Mouse (Mus musculus) large intestine, adult 2 months (tissue): ENCODE data around the gene Ppp6r3. TPM values are rescaled to one million over a fixed set of nuclear protein-coding genes. Genes with fewer than 3 reads are reported as not detected.
"Not testable (repeated sequence)": the region's sequence is repeated elsewhere in the genome, so short reads cannot be mapped to it uniquely, and the experiment has no call there.

Experiments
- DNase-seq: peaks from one replicate; pipeline ENCODE4 v3.0.0-alpha.2; 2012; ENCODE audit warnings: low read depth, low spot score
- WGBS: fragments of 180-500 bp; shearing (Covaris S2); methylation state at CpG from one replicate; pipeline ENCODE4 v1.1.7; 2018; 5-methylcytosine and 5-hydroxymethylcytosine counted together
- polyA plus RNA-seq: library from polyadenylated mRNA; depleted of rRNA; stranded (reverse); fragments of >200 nt; gene quantifications from 2 replicates; pipeline ENCODE4 v1.2.3, GENCODE M21; 2012

The Ppp6r3 gene
- polyA plus RNA-seq, 1 experiment = 41.1 TPM

- 87% methylated on average over 12 of the region's 12 CpGs for WGBS
- DNase-seq = not testable (repeated sequence)
Observed at GRCm38 (mm10) chr19:3533266-3533966, 42.1 kb downstream of the Ppp6r3 start.

- DNase-seq = no peak
- WGBS = 96% methylated on average over 14 of the region's 14 CpGs
Observed at GRCm38 (mm10) chr19:3532717-3533260, 42.8 kb downstream of the Ppp6r3 start.

DNA sequence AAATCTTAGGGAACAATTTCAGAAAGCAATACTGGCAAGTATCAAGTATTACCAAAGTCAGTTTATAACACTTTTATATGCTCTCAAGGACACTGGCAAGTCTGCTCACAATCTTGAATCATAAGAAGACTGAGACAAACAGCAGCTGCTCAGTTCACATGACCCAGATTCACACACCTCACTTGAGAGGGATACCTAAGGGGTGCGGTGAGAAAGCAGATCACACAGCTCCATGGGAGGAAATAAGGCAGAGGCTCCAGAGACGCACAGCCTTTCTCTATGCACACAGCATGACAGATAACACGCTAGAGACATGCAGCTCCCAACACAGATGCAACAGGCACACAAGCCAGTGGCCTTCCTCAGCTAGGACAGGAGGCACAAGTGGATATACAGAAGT lies 45.8 kb downstream of the Ppp6r3 start:
- DNase-seq = no peak
- WGBS = 30% methylated on average over 3 of the region's 3 CpGs

DNA sequence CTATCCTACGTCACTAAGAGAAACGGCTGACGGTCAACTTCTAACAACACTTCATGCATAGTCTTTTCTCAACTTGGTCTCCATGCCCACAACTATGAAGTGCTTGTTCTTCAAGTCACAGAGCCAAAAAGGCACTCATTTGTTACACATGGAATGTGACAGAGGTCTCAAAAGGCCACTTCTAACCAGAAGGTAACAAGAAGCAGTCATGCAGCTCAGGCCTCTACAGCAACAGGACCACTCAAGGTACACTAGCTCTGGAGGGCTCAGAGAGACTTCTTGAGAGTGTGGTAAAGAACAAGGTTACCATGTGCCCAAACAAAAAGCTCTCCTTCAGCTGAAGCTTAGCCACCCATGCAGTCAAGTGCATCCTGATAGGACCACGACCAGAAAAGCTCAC lies 46.9 kb downstream of the Ppp6r3 start:
- DNase-seq = no peak
- 83% methylated on average over 4 of the region's 4 CpGs for WGBS

GRCm38 (mm10) chr19:3527531-3527930 lies 48.0 kb downstream of the Ppp6r3 start:
- 97% methylated on average over 4 of the region's 4 CpGs for WGBS

GRCm38 (mm10) chr19:3519471-3520169 lies 55.9 kb downstream of the Ppp6r3 start:
- DNase-seq = peak; percentile 27
- WGBS = 73% methylated on average over 4 of the region's 4 CpGs

More at GRCm38 (mm10) chr19:3527531-3527930, 48.0 kb downstream of the Ppp6r3 start:
- no peak for DNase-seq

DNA sequence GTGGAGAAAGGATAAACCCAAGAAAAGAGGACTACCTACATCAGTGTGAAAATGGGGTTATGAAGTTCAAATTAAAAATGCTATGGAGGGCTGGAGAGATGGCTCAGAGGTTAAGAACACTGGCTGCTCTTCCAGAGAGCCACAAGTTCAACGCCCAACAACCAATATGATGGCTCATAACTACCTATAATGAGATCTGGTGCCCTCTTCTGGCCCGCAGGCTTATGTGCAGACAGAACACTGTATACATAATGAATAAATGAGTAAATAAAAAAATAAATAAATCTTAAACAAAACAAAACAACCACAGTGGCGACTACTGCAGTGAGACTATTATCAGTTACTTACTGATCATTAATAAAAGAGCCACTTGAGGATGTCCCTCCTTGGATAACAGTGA lies 78.3 kb downstream of the Ppp6r3 start:
- 89% methylated on average over 3 of the region's 3 CpGs for WGBS
- DNase-seq = no peak

- WGBS = 95% methylated on average over 4 of the region's 4 CpGs
- DNase-seq = no peak
Observed at GRCm38 (mm10) chr19:3489826-3490225, 85.7 kb downstream of the Ppp6r3 start.

- DNase-seq = no peak
- 97% methylated on average over 7 of the region's 7 CpGs for WGBS
Observed at GRCm38 (mm10) chr19:3482831-3483230, 92.7 kb downstream of the Ppp6r3 start.

DNA sequence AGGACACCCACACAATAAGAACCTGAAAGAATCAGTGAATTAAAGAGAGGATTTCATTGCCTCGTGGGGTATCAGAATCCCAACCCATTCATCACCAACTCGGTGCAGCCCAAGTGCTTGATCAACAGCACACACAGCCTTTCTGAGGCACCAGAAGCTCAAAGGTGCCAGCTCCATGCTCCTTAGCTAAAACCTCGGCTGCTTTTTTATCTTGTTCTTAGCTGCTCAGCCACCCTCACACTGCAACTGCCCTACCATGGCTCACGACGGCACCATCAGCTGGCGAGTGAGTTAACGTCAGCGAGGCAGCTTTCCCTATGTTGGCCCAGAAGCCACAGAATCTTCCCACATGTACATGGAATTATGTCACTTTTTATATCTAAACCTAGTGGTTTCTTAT lies 95.4 kb downstream of the Ppp6r3 start:
- WGBS = 93% methylated on average over 8 of the region's 8 CpGs
- no peak for DNase-seq

DNA sequence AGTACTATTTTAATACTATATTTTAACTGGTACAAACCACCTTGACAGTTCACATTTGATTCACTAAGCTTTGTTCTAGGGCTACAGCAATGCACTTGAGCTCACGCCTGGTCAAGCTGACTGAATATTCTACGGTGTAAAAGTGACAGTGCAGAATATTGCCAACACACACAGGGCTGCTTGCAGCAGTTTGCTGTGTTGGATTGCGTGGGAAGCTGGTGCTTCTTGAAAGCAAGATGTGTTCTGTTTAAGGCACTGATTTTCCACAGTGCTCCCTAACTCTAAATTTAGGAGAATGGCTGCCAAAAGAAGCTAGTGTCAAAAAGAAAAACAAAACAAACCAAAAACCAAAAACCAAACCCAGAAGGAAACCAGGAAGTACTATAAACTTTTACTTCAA lies 98.6 kb downstream of the Ppp6r3 start:
- WGBS = 92% methylated on average over 3 of the region's 3 CpGs
- no peak for DNase-seq

DNA sequence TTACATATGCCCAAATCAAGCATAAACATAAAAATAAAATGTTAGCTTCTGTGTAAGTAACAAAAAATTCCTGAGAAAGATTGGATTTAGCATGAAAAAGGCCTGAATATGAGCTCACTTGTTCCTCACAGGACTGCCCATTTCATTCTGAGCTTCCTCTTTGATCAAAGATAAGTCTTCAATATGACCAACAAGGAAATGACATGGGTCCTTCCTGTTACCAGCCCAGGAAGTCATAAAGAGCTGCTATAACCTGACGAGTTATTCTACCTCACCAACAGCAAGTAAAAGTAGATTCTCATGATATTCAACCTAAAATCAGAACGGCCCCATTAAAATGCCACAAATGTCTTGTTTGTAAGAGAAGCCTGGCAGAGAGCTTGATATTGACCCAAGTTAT lies 104.3 kb downstream of the Ppp6r3 start:
- 71% methylated on average over 2 of the region's 2 CpGs for WGBS
- no peak for DNase-seq

DNA sequence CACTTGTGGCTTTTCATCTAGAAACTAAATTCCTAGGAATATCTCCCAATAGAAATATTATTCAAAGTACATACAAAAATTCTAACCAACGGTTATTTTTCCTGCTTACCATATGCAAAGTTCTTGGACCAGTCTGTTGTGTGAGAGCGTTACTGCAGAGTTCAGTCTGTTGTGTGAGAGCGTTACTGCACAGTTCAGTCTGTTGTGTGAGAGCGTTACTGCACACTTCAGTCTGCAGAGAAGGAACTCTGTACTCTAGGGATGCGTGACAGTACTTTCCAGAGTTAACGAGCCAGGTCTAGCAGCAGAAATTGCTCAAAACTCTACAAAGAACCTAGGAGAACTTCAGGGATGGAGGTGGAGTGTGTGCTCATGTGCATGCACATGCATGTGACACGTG lies 108.0 kb downstream of the Ppp6r3 start:
- DNase-seq = no peak
- 98% methylated on average over 7 of the region's 7 CpGs for WGBS

DNA sequence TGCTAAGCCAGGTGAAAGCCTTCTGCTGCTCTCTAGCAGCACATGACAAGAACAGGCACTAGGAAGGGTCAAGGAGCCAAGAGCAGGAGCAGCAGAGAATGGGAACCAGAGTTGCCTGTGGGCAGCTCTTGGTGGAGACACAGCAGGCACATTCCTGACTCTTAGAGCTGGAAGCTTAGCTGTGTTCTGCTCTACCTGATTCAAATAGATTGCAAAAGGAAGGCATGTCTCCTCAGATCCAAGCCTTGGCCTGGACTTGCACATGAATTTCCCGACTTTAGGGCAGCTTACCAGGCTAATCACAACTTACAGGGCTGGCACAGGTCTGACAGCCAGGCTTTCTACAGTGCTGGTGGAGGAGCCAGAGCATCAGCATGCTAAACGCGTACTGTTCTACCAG lies 115.6 kb downstream of the Ppp6r3 start:
- DNase-seq = no peak
- WGBS = 94% methylated on average over 3 of the region's 3 CpGs

DNA sequence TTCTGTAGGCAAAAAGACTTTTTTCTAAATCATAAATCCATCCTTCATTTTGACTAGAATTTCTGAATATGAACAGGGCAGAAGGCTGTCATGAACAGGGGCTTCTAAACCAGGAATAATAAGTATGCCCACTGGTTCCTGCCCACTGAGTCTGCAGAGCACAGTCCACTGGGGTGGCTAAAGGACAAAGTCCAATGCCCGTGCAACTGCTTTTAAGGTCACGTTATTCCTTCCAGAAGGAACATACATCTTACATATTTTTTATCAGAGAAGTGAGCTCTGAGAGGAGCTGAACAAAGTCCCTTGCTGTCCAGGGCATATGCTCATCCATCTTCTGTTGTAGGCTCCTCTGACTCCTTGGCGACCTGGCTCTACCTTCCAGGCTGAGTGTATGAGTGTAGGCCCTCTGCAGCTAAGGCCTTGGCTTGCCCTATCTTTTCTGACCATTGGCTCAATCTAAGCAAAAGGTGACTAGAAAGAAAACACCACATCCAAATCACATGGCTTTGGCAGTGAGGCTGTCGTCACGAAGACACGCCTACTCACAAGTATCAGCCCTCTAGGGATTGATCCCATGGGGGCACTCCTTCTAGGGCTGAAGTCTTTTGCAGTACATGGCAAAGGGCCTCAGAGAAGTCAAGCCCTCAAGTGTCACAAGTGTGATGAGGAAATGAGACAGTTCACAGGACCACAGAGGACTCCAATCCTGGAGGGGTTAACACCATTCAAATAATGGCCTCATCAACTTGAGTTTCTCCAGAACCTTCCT lies 117.0 kb downstream of the Ppp6r3 start:
- DNase-seq = no peak

GRCm38 (mm10) chr19:3457700-3458099 lies 117.8 kb downstream of the Ppp6r3 start:
- 92% methylated on average over 4 of the region's 4 CpGs for WGBS
- no peak for DNase-seq

More for the DNA sequence above, 117.0 kb downstream of the Ppp6r3 start:
- 79% methylated on average over 6 of the region's 6 CpGs for WGBS

- no peak for DNase-seq
- 24% methylated on average over 6 of the region's 6 CpGs for WGBS
Observed at GRCm38 (mm10) chr19:3451649-3452048, 123.9 kb downstream of the Ppp6r3 start.

GRCm38 (mm10) chr19:3451170-3451569 lies 124.4 kb downstream of the Ppp6r3 start:
- WGBS = 8% methylated on average over 6 of the region's 6 CpGs
- peak; percentile 52 for DNase-seq

GRCm38 (mm10) chr19:3450714-3451113 lies 124.8 kb downstream of the Ppp6r3 start:
- no peak for DNase-seq
- WGBS = 62% methylated on average over 3 of the region's 3 CpGs

DNA sequence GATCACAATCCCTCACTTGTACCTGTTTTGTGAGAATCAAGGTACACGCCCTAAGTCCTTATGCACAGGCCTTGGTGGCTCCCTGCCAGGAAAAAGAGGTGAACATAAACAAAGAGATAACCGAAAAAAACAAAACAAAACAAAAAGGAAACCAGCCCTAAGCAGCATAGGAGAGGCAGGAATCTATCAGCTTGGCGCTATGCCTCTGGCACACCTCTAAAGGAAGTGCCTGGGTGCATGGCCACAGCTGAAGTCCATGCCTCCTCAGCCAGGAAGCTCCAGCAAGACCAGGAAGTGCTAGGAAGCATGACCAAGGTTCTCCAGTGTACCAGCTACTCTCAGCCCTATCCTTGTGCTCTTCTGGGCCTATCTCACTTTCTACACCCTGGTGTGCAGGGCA lies 126.3 kb downstream of the Ppp6r3 start:
- WGBS = 16% methylated on average over 3 of the region's 3 CpGs

More for the DNA sequence above, 126.3 kb downstream of the Ppp6r3 start:
- DNase-seq = peak; percentile 43
